Mouse (Mus musculus) forebrain, embryonic 14.5 days (tissue): ENCODE data around the gene Grm7. TPM values are rescaled to one million over a fixed set of nuclear protein-coding genes. Genes with fewer than 3 reads are reported as not detected.

Experiments used
- ATAC-seq: fragments of 200-750 bp; cut with Nextera tagmentation; 2 replicates; pipeline ENCODE4 v1.8.0; 2017; ENCODE audit warnings: mild to moderate bottlenecking, moderate library complexity
- DNase-seq: peaks from one replicate; pipeline ENCODE4 v3.0.0-alpha.2; 2015; ENCODE audit warnings: low spot score
- H3K27ac ChIP-seq: fragments of 300-500 bp; sonication (generic); 2 replicates; pipeline ENCODE4 v1.5.1; 2014; ENCODE audit warnings: low read depth, mild to moderate bottlenecking, control low read depth, low read length, moderate library complexity
- H3K27me3 ChIP-seq: fragments of 300-500 bp; sonication (generic); replicated peaks from 2 replicates; pipeline ENCODE4 v1.6.1; 2014; ENCODE audit warnings: low read length, control low read depth, mixed read lengths; ENCODE audit not compliant: control insufficient read depth, insufficient read depth
- H3K36me3 ChIP-seq: fragments of 300-500 bp; sonication (generic); 2 replicates; pipeline ENCODE4 v1.6.1; 2014; ENCODE audit warnings: low read length, control low read depth; ENCODE audit not compliant: control insufficient read depth, insufficient read depth
- H3K4me1 ChIP-seq: fragments of 300-500 bp; sonication (generic); 2 replicates; pipeline ENCODE4 v1.6.1; 2014; ENCODE audit warnings: antibody characterized with exemption, low read length, control low read depth; ENCODE audit not compliant: control insufficient read depth, insufficient read depth
- H3K4me2 ChIP-seq: fragments of 300-500 bp; sonication (generic); 2 replicates; pipeline ENCODE4 v1.6.1; 2014; ENCODE audit warnings: mild to moderate bottlenecking, control low read depth, low read length
- H3K4me3 ChIP-seq: fragments of 300-500 bp; sonication (generic); 2 replicates; pipeline ENCODE4 v1.5.1; 2014; ENCODE audit warnings: low read depth, low read length, control low read depth
- H3K9ac ChIP-seq: fragments of 300-500 bp; sonication (generic); 2 replicates; pipeline ENCODE4 v1.6.1; 2014; ENCODE audit warnings: mild to moderate bottlenecking, low read length, control low read depth, moderate library complexity
- H3K9me3 ChIP-seq: fragments of 300-500 bp; sonication (generic); replicated peaks from 2 replicates; pipeline ENCODE4 v1.6.1; 2016; ENCODE audit warnings: low read length, control low read depth, mixed read lengths; ENCODE audit not compliant: control insufficient read depth
- WGBS: fragments of 180-500 bp; shearing (Covaris S2); extraction: QIAGEN DNeasy Blood & Tissue Kit; methylation state at CpG from one replicate; pipeline ENCODE4 v1.1.7; 2014; 5-methylcytosine and 5-hydroxymethylcytosine counted together
- polyA plus RNA-seq: library from polyadenylated mRNA; unstranded; fragments of >200 nt; fragmentation: Nextera tagmentation; extraction: Ambion mirVana; gene quantifications from 2 replicates; pipeline ENCODE4 v1.2.1, GENCODE M21; 2014

The Grm7 gene
- polyA plus RNA-seq, 1 experiment from 2014 or later = 5.6 TPM

GRCm38 (mm10) chr6:111601892-111602654 lies 956.7 kb downstream of the Grm7 start:
- no peaks in the 10 kb centered on the region for H3K9me3 ChIP-seq

GRCm38 (mm10) chr6:111610396-111610795 lies 965.0 kb downstream of the Grm7 start:
- Histone ChIP-seq H3K9me3 (no peaks in the 10 kb centered on the region), H3K4me3 (no peak overlapping the region), H3K9ac (no peak overlapping the region), H3K4me1 (no peaks in the 10 kb centered on the region), H3K27ac (no peak overlapping the region), H3K36me3 (no peaks in the 10 kb centered on the region), H3K27me3 (no peaks in the 10 kb centered on the region), H3K4me2 (no peak overlapping the region)
- no peak for ATAC-seq
- DNase-seq = no peak
- WGBS = 86% methylated on average over 3 of the region's 3 CpGs

More at GRCm38 (mm10) chr6:111601892-111602654, 956.7 kb downstream of the Grm7 start:
- no peaks in the 10 kb centered on the region for H3K4me1 ChIP-seq
- no peak overlapping the region for H3K4me2 ChIP-seq
- DNase-seq = no peak
- WGBS = 96% methylated on average over 4 of the region's 4 CpGs
- H3K4me3 ChIP-seq = no peak overlapping the region
- no peaks in the 10 kb centered on the region for H3K36me3 ChIP-seq
- no peak overlapping the region for H3K9ac ChIP-seq
- no peak for ATAC-seq
- no peaks in the 10 kb centered on the region for H3K27me3 ChIP-seq
- no peak overlapping the region for H3K27ac ChIP-seq

GRCm38 (mm10) chr6:111613834-111614233 lies 968.5 kb downstream of the Grm7 start:
- Histone ChIP-seq H3K4me2 (no peak overlapping the region), H3K9me3 (no peaks in the 10 kb centered on the region), H3K27me3 (no peaks in the 10 kb centered on the region), H3K9ac (no peak overlapping the region), H3K36me3 (no peaks in the 10 kb centered on the region), H3K4me3 (no peak overlapping the region), H3K4me1 (no peaks in the 10 kb centered on the region), H3K27ac (no peak overlapping the region)
- ATAC-seq (no peak), DNase-seq (no peak)
